Mouse (Mus musculus) testis, adult 2 months (tissue): Measurements from ENCODE around the gene Enpp6.

ENCODE experiments used
- CTCF ChIP-seq: fragments of 200-500 bp; IDR thresholded peaks from 2 replicates; pipeline ENCODE4 v1.5.1; 2012; ENCODE audit warnings: low read depth, mild to moderate bottlenecking, inconsistent platforms, low read length, moderate library complexity; ENCODE audit not compliant: control insufficient read depth, insufficient read depth, insufficient replicate concordance
- POLR2A ChIP-seq: fragments of 200-500 bp; IDR thresholded peaks from 2 replicates; pipeline ENCODE4 v1.6.1; 2012; ENCODE audit warnings: low read depth, mild to moderate bottlenecking, inconsistent platforms, low read length, moderate library complexity; ENCODE audit not compliant: control insufficient read depth

DNA sequence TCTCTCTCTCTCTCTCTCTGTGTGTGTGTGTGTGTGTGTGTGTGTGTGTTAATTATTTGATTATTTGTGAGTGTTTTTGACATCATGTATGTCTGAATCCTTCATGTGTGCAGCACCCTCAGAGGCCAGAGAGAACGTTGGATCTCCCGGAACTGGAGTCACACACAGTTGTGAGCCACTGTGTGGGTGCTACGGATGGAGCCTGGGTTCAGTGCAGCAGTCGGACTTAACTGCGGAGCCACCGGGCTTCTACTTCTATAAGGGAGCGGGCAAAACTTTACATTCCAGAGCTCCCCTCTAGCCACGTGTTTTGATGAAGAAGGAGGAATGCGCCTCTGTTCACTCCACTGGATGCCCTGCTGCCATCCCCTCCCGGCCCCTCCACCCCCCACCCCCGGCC is 148.0 kb downstream of the Enpp6 start:
- TF ChIP-seq CTCF: no peak
- no peak for TF ChIP-seq POLR2A
